20 mouse cellular contexts compared by ENCODE assay signal in the genomic region with DNA sequence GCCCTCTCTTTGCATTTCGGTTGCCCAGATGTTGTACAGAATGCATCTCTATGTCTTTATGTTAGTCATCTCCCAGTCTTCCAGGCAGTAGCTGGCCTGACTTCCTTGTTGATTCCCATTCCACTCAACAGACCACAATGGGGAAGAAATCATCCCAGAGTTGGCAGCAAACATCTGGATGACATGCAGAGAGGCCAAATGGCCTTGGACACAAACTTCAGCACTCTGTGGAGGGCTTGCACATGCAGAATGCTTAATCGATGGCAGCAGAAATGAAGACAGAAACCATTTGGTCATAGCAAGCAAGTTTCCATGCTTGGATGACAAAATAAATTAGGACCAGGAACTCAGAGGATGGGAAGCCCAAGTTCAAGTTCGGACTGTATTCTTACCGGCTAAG.
DNase-seq lines count a peak whose midpoint lies in the region; TF ChIP-seq lines count a peak whose summit lies in the region.
"Had no signal": no experiment of that assay in that cellular context is flagged by ENCODE, and none has a peak within 500 bp of the region (broad histone marks: within the 10 kb centered on the region; RNA-seq: fewer than 3 reads in every experiment).

No protein-coding gene starts in this region.

- no peak for TF ChIP-seq POLR2A in embryonic fibroblast, embryonic 13.5 days (IDR thresholded peaks at IDR 0.05; ENCODE audit: low read depth, low read length)

- peak overlapping the region; percentile 39; the same call in 1 of the 2 replicates for H3K27ac ChIP-seq in embryonic fibroblast, embryonic 13.5 days (ENCODE audit: insufficient read depth, low read length)
- H3K27ac ChIP-seq: embryonic facial prominence, embryonic 10.5 days; embryonic facial prominence, embryonic 12.5 days; forebrain, embryonic 10.5 days; forebrain, embryonic 12.5 days had no signal

- DNase-seq in heart, adult 9 months (ENCODE audit: low spot score in 2 of 2) = peak; percentile 41 to 43
- DNase-seq in heart, postnatal 10 days = no peak
- DNase-seq in kidney, postnatal 4 days = peak; percentile 20 to 40
- DNase-seq in kidney, adult 8-10 months = no peak
- peak; percentile 31 for DNase-seq in NIH3T3 (ENCODE audit: low read depth)
- DNase-seq in right cerebral cortex, adult 18-20 months = no peak
- no peak for DNase-seq in thymus, postnatal 36 days
- DNase-seq: adrenal gland, adult 8-10 months; adrenal gland, postnatal 14 days; adrenal gland, postnatal 36 days; cerebellum, adult 2 months; cerebellum, adult 9-10 months; cerebellum, postnatal 10 days; cerebellum, postnatal 25 days had no signal

- intact Hi-C loops in heart, postnatal 10 days (cut with DNase I) = no loop called here

- H3K4me1 ChIP-seq in embryonic fibroblast, embryonic 13.5 days (ENCODE audit: control insufficient read depth, insufficient read depth, low read length) = peaks cover 5% of the 10 kb centered on the region; the same call in 1 of the 2 replicates
- H3K4me1 ChIP-seq: embryonic facial prominence, embryonic 10.5 days; embryonic facial prominence, embryonic 12.5 days; forebrain, embryonic 10.5 days; forebrain, embryonic 12.5 days had no signal

- no peak overlapping the region for H3K4me3 ChIP-seq in embryonic fibroblast, embryonic 13.5 days (ENCODE audit: insufficient read depth, low read length)
- H3K4me3 ChIP-seq: embryonic facial prominence, embryonic 10.5 days; embryonic facial prominence, embryonic 12.5 days; erythroblast, embryonic 14.5 days; forebrain, embryonic 10.5 days; forebrain, embryonic 12.5 days had no signal

- TF ChIP-seq CTCF in embryonic fibroblast, embryonic 13.5 days (IDR thresholded peaks at IDR 0.05; ENCODE audit: borderline replicate concordance, insufficient read depth, low read length) = no peak

Comparison
In these comparisons a context has a peak if more than half of its experiments do, and no peak if none do; other contexts are left out.
1. DNase-seq: peak in heart, adult 9 months (2 of 2), kidney, postnatal 4 days (2 of 2) and NIH3T3 (single experiment); none in heart, postnatal 10 days (0 of 2), kidney, adult 8-10 months (0 of 2), right cerebral cortex, adult 18-20 months (single experiment) and thymus, postnatal 36 days (0 of 2).